Mouse (Mus musculus) MEL (cell line): ENCODE data around the gene Ganab. TPM values are rescaled to one million over a fixed set of nuclear protein-coding genes. Genes with fewer than 3 reads are reported as not detected.
A peak's percentile ranks its signal among the peaks of the same experiment; 100 is the strongest.

Experiments used
- DNase-seq: peaks from one replicate; pipeline ENCODE4 v3.0.0; 2011; ENCODE audit warnings: low read depth, low spot score
- H3K27ac ChIP-seq: 2 replicates; pipeline ENCODE4 v1.5.1; 2012; ENCODE audit warnings: low read depth, mild to moderate bottlenecking, control low read depth, low read length, moderate library complexity; ENCODE audit not compliant: control insufficient read depth
- H3K27me3 ChIP-seq, 2 experiments: fragments of 150-350 bp in 1 of 2; sonication (generic) in 1 of 2; 2 replicates each; pipeline ENCODE4 v1.6.1; 2012; ENCODE audit warnings: low read length in 2 of 2, mild to moderate bottlenecking in 2 of 2, improper control_type of control experiment in 1 of 2, moderate library complexity in 1 of 2; ENCODE audit not compliant: insufficient read depth in 2 of 2, control insufficient read depth in 1 of 2
- H3K36me3 ChIP-seq, 2 experiments: 2 replicates each; pipeline ENCODE4 v1.6.1; 2012 to 2014; ENCODE audit warnings: low read length in 2 of 2, improper control_type of control experiment in 1 of 2, inconsistent platforms in 1 of 2, mild to moderate bottlenecking in 1 of 2; ENCODE audit not compliant: insufficient read depth in 2 of 2, control insufficient read depth in 1 of 2
- H3K4me1 ChIP-seq, 2 experiments: fragments of 150-350 bp in 1 of 2; sonication (generic) in 1 of 2; 2 replicates each; pipeline ENCODE4 v1.6.1; 2012; ENCODE audit warnings: low read length in 2 of 2, improper control_type of control experiment in 1 of 2, mild to moderate bottlenecking in 1 of 2; ENCODE audit not compliant: insufficient read depth in 2 of 2, control insufficient read depth in 1 of 2
- H3K4me3 ChIP-seq, 2 experiments: fragments of 150-350 bp in 1 of 2; sonication (generic) in 1 of 2; 2 replicates each; pipeline ENCODE4 v1.5.1; 2012; ENCODE audit warnings: low read depth in 2 of 2, low read length in 2 of 2, mild to moderate bottlenecking in 2 of 2, moderate library complexity in 2 of 2, control low read depth in 1 of 2, improper control_type of control experiment in 1 of 2; ENCODE audit not compliant: control insufficient read depth in 1 of 2, insufficient read depth in 1 of 2
- H3K79me2 ChIP-seq: 2 replicates; pipeline ENCODE4 v1.6.1; 2012; ENCODE audit warnings: mild to moderate bottlenecking, low read length, moderate library complexity; ENCODE audit not compliant: control insufficient read depth, poor library complexity, insufficient read depth
- H3K9ac ChIP-seq: 2 replicates; pipeline ENCODE4 v1.6.1; 2012; ENCODE audit warnings: low read depth, mild to moderate bottlenecking, control low read depth, low read length, moderate library complexity; ENCODE audit not compliant: control insufficient read depth, poor library complexity, severe bottlenecking
- H3K9me3 ChIP-seq: fragments of 150-350 bp; sonication (generic); replicated peaks from 2 replicates; pipeline ENCODE4 v1.6.1; 2012; ENCODE audit warnings: mild to moderate bottlenecking, low read length, improper control_type of control experiment, moderate library complexity; ENCODE audit not compliant: insufficient read depth
- BHLHE40 ChIP-seq: IDR thresholded peaks from 2 replicates; pipeline ENCODE4 v1.6.1; 2012; ENCODE audit warnings: low read depth, mild to moderate bottlenecking, inconsistent platforms, low read length, improper control_type of control experiment, borderline replicate concordance
- CHD1 ChIP-seq: IDR thresholded peaks from 2 replicates; pipeline ENCODE4 v1.6.1; 2012; ENCODE audit warnings: low read depth, mild to moderate bottlenecking, inconsistent platforms, low read length, improper control_type of control experiment
- CTCF ChIP-seq, 3 experiments: IDR thresholded peaks in 2 of 3; conservative IDR thresholded peaks in 1 of 3; 2 replicates each; pipeline ENCODE4 v1.5.1; 2011 to 2012; ENCODE audit warnings: low read length in 3 of 3, low read depth in 2 of 3, mild to moderate bottlenecking in 2 of 3, improper control_type of control experiment in 1 of 3, inconsistent platforms in 1 of 3, mixed read lengths in 1 of 3, moderate library complexity in 1 of 3; ENCODE audit not compliant: control insufficient read depth in 1 of 3, insufficient read depth in 1 of 3, poor library complexity in 1 of 3, severe bottlenecking in 1 of 3
- ELF1 ChIP-seq: IDR thresholded peaks from 2 replicates; pipeline ENCODE4 v1.6.1; 2014; ENCODE audit warnings: low read depth, mild to moderate bottlenecking, inconsistent platforms, low read length, improper control_type of control experiment, moderate library complexity
- EP300 ChIP-seq, 2 experiments: IDR thresholded peaks; 2 replicates each; pipeline ENCODE4 v1.6.1; 2011; ENCODE audit warnings: improper control_type of control experiment in 2 of 2, low read length in 2 of 2, low read depth in 1 of 2, mild to moderate bottlenecking in 1 of 2
- ETS1 ChIP-seq: IDR thresholded peaks from 2 replicates; pipeline ENCODE4 v1.6.1; 2012; ENCODE audit warnings: low read depth, mild to moderate bottlenecking, inconsistent platforms, low read length, improper control_type of control experiment, moderate library complexity
- JUND ChIP-seq: IDR thresholded peaks from 2 replicates; pipeline ENCODE4 v1.6.1; 2011; ENCODE audit warnings: low read depth, mild to moderate bottlenecking, improper control_type of control experiment, low read length
- KAT2A ChIP-seq: conservative IDR thresholded peaks from 2 replicates; pipeline ENCODE4 v1.6.1; 2012; ENCODE audit warnings: low read depth, low read length, improper control_type of control experiment, inconsistent platforms
- MAFK ChIP-seq: IDR thresholded peaks from 2 replicates; pipeline ENCODE4 v1.6.1; 2011; ENCODE audit warnings: low read depth, mild to moderate bottlenecking, low read length, improper control_type of control experiment, borderline replicate concordance
- MAX ChIP-seq: IDR thresholded peaks from 2 replicates; pipeline ENCODE4 v1.6.1; 2011; ENCODE audit warnings: low read length, improper control_type of control experiment
- MAZ ChIP-seq: IDR thresholded peaks from 2 replicates; pipeline ENCODE4 v1.6.1; 2012; ENCODE audit warnings: low read depth, mild to moderate bottlenecking, inconsistent platforms, low read length, improper control_type of control experiment
- MEF2A ChIP-seq: IDR thresholded peaks from 2 replicates; pipeline ENCODE4 v1.6.1; 2014; ENCODE audit warnings: low read depth, mild to moderate bottlenecking, inconsistent platforms, low read length, improper control_type of control experiment; ENCODE audit not compliant: poor library complexity, insufficient replicate concordance, severe bottlenecking; ENCODE audit errors: extremely low read depth
- MXI1 ChIP-seq: IDR thresholded peaks from 2 replicates; pipeline ENCODE4 v1.6.1; 2011; ENCODE audit warnings: mild to moderate bottlenecking, low read depth, low read length, improper control_type of control experiment
- MYC ChIP-seq: IDR thresholded peaks from 2 replicates; pipeline ENCODE4 v1.6.1; 2011; ENCODE audit warnings: low read depth, mild to moderate bottlenecking, low read length, improper control_type of control experiment, moderate library complexity
- NRF1 ChIP-seq: IDR thresholded peaks from 2 replicates; pipeline ENCODE4 v1.6.1; 2014; ENCODE audit warnings: low read depth, mild to moderate bottlenecking, inconsistent platforms, low read length, improper control_type of control experiment, moderate library complexity; ENCODE audit not compliant: poor library complexity, insufficient read depth, severe bottlenecking
- POLR2A ChIP-seq, 2 experiments: IDR thresholded peaks; 2 replicates each; pipeline ENCODE4 v1.6.1; 2011 to 2012; ENCODE audit warnings: low read length in 2 of 2, mild to moderate bottlenecking in 2 of 2, control low read depth in 1 of 2, improper control_type of control experiment in 1 of 2, low read depth in 1 of 2, moderate library complexity in 1 of 2; ENCODE audit not compliant: control insufficient read depth in 1 of 2, insufficient read depth in 1 of 2, poor library complexity in 1 of 2
- POLR2AphosphoS2 ChIP-seq: IDR thresholded peaks from 2 replicates; pipeline ENCODE4 v1.6.1; 2011; ENCODE audit warnings: low read length, improper control_type of control experiment
- POLR2AphosphoS5 ChIP-seq: IDR thresholded peaks from 2 replicates; pipeline ENCODE4 v1.6.1; 2012; ENCODE audit warnings: low read depth, borderline replicate concordance, mild to moderate bottlenecking, inconsistent platforms, low read length, moderate library complexity, mixed read lengths
- RAD21 ChIP-seq: IDR thresholded peaks from 2 replicates; pipeline ENCODE4 v1.6.1; 2011; ENCODE audit warnings: mild to moderate bottlenecking, low read depth, low read length, improper control_type of control experiment
- RCOR1 ChIP-seq: IDR thresholded peaks from 2 replicates; pipeline ENCODE4 v1.6.1; 2012; ENCODE audit warnings: low read depth, mild to moderate bottlenecking, inconsistent platforms, low read length, improper control_type of control experiment
- SIN3A ChIP-seq: IDR thresholded peaks from 2 replicates; pipeline ENCODE4 v1.6.1; 2012; ENCODE audit warnings: low read length, improper control_type of control experiment, inconsistent platforms
- SMC3 ChIP-seq: IDR thresholded peaks from 2 replicates; pipeline ENCODE4 v1.6.1; 2011; ENCODE audit warnings: low read depth, low read length, improper control_type of control experiment
- TBP ChIP-seq: IDR thresholded peaks from 2 replicates; pipeline ENCODE4 v1.8.0; 2011; ENCODE audit warnings: low read depth, low read length, improper control_type of control experiment
- TCF12 ChIP-seq: IDR thresholded peaks from 2 replicates; pipeline ENCODE4 v1.6.1; 2014; ENCODE audit warnings: low read depth, mild to moderate bottlenecking, inconsistent platforms, low read length, improper control_type of control experiment, moderate library complexity
- UBTF ChIP-seq: IDR thresholded peaks from 2 replicates; pipeline ENCODE4 v1.6.1; 2012; ENCODE audit warnings: low read depth, mild to moderate bottlenecking, inconsistent platforms, low read length, improper control_type of control experiment, moderate library complexity, borderline replicate concordance; ENCODE audit not compliant: insufficient read depth
- USF1 ChIP-seq: IDR thresholded peaks from 2 replicates; pipeline ENCODE4 v1.6.1; 2014; ENCODE audit warnings: low read depth, mild to moderate bottlenecking, inconsistent platforms, low read length, improper control_type of control experiment, moderate library complexity
- USF2 ChIP-seq, 2 experiments: IDR thresholded peaks; 2 replicates each; pipeline ENCODE4 v1.6.1; 2011 to 2012; ENCODE audit warnings: improper control_type of control experiment in 2 of 2, low read length in 2 of 2, borderline replicate concordance in 1 of 2, inconsistent platforms in 1 of 2, low read depth in 1 of 2, mild to moderate bottlenecking in 1 of 2; ENCODE audit not compliant: insufficient read depth in 1 of 2
- ZC3H11A ChIP-seq: IDR thresholded peaks from 2 replicates; pipeline ENCODE4 v1.6.1; 2012; ENCODE audit warnings: low read depth, mild to moderate bottlenecking, inconsistent platforms, low read length, improper control_type of control experiment
- ZNF384 ChIP-seq: IDR thresholded peaks from 2 replicates; pipeline ENCODE4 v1.6.1; 2012; ENCODE audit warnings: low read depth, mild to moderate bottlenecking, inconsistent platforms, low read length, improper control_type of control experiment
- polyA plus RNA-seq, 2 experiments: library from polyadenylated mRNA; stranded (reverse) in 1 of 2; unstranded in 1 of 2; fragments of >175 nt in 1 of 2; fragments of >200 nt in 1 of 2; gene quantifications; 2 replicates each; pipeline versions ENCODE4 v1.2.1 to v1.2.4; 2012; ENCODE audit warnings: low replicate concordance in 2 of 2, low read depth in 1 of 2; ENCODE audit not compliant: insufficient read length in 2 of 2, insufficient read depth in 1 of 2, missing spikeins in 1 of 2
- total RNA-seq: library from RNA; depleted of rRNA; stranded (reverse); fragments of 300-350 nt; gene quantifications from 2 replicates; pipeline ENCODE4 v1.2.3, GENCODE M21; 2012

Gene Ganab
- total and polyA plus RNA-seq, 3 experiments, result 122 to 123 TPM; not detected in 1

DNA sequence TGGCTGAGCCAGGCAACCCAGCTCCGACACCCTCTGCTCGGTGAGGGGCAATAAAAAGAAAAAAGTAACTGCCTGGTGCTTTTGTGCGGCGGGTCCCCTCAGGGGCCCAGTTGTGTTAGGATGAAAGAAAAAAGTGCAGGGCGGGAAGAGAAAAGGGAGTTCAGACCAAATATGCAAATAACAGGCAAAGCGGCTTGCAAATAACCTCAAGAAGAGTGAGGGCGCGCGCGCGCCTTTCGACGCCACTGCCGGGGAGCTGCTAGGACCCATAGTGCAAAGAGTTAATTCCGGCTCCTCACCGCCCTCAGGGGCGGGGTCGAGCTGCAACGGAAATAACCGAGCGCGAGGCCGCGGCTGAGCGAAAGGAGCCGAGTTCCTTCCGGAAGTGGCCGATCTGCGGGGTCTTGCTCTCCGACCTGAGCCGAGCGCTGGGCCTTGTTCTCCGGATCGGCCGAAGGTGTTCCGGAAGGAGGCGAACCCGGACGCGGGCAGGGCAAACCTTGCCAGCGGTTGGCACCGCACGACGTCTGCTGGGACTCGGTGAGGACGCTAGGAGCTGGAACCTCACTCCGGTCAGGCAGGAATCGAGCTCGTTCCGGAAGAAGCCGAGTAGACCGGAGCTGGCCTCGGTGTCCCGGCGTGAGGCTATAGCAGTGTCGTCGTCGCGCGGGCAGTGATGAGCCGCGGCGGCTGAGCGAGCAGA, 43.8 kb downstream of the Ganab start, which contains the start of gene Mta2 (continued):
- TF ChIP-seq UBTF, result no peak
- peak; percentile 53 for TF ChIP-seq KAT2A
- no peak for TF ChIP-seq SMC3
- TF ChIP-seq POLR2AphosphoS5, result no peak
- TF ChIP-seq MYC, result peak; percentile 70; the same call in 1 of the 2 replicates
- peak; percentile 52; the same call in 1 of the 2 replicates for TF ChIP-seq ETS1
- no peak for TF ChIP-seq BHLHE40
- TF ChIP-seq RAD21, result no peak
- TF ChIP-seq USF1, result no peak; the same call in 1 of the 2 replicates
- TF ChIP-seq MAZ, result peak; percentile 33
- no peak for TF ChIP-seq ZNF384
- TF ChIP-seq TBP, result peak; percentile 53; the same call in 1 of the 2 replicates
- no peak for TF ChIP-seq USF2 (IDR thresholded peaks at IDR 0.05; ENCODE audit: borderline replicate concordance in 1 of 2, insufficient read depth in 1 of 2, low read depth in 1 of 2, low read length in 2 of 2)
- no peak for TF ChIP-seq ZC3H11A
- no peak; the same call in 1 of the 2 replicates for TF ChIP-seq MAX
- TF ChIP-seq RCOR1, result no peak
- peak; percentile 47 to 91 for TF ChIP-seq POLR2A (IDR thresholded peaks at IDR 0.05; ENCODE audit: control insufficient read depth in 1 of 2, insufficient read depth in 1 of 2, low read depth in 1 of 2, low read length in 2 of 2, poor library complexity in 1 of 2)
- peak in 1 of 3 experiments; percentile 1; a peak in 1 of 6 replicates for TF ChIP-seq CTCF (IDR thresholded peaks at IDR 0.05 in 2 of 3, conservative IDR thresholded peaks at IDR 0.05 in 1 of 3; ENCODE audit: control insufficient read depth in 1 of 3, insufficient read depth in 1 of 3, low read depth in 2 of 3, low read length in 3 of 3, poor library complexity in 1 of 3, severe bottlenecking in 1 of 3)
- TF ChIP-seq NRF1, result peak; percentile 43; the same call in 1 of the 2 replicates

- TF ChIP-seq MAFK (no peak), TCF12 (0 out of 2 replicates have a peak, but pooled peaks have one; percentile 5), MYC (0 out of 2 replicates have a peak, but pooled peaks have one; percentile 37), JUND (no peak), ZNF384 (no peak), CHD1 (no peak), MEF2A (no peak), MXI1 (0 out of 2 replicates have a peak, but pooled peaks have one; percentile 6), SIN3A (peak; percentile 58), ZC3H11A (no peak), BHLHE40 (no peak), POLR2AphosphoS2 (no peak), POLR2A (IDR thresholded peaks at IDR 0.05; ENCODE audit: control insufficient read depth in 1 of 2, insufficient read depth in 1 of 2, low read depth in 1 of 2, low read length in 2 of 2, poor library complexity in 1 of 2) (peak in 1 of 2 experiments; percentile 29; a peak in 2 of 4 replicates), NRF1 (0 out of 2 replicates have a peak, but pooled peaks have one; percentile 1), EP300 (IDR thresholded peaks at IDR 0.05; ENCODE audit: low read depth in 1 of 2, low read length in 2 of 2) (no peak), RAD21 (no peak), SMC3 (no peak), ELF1 (no peak), MAZ (peak; percentile 14; the same call in 1 of the 2 replicates)
- Histone ChIP-seq H3K36me3 (peaks cover 8 to 41% of the 10 kb centered on the region in 2 experiments), H3K4me3 (peak overlapping the region; percentile 85 to 99), H3K4me1 (peaks cover 11 to 36% of the 10 kb centered on the region in 2 experiments), H3K27ac (peak overlapping the region; percentile 92), H3K27me3 (no peaks in the 10 kb centered on the region), H3K9ac (peak overlapping the region; percentile 92), H3K9me3 (no peaks in the 10 kb centered on the region), H3K79me2 (peaks cover 36% of the 10 kb centered on the region)
- peak; percentile 70 for DNase-seq
Observed at GRCm38 (mm10) chr19:8942276-8942964, 44.5 kb downstream of the Ganab start.
